In the genomic region with DNA sequence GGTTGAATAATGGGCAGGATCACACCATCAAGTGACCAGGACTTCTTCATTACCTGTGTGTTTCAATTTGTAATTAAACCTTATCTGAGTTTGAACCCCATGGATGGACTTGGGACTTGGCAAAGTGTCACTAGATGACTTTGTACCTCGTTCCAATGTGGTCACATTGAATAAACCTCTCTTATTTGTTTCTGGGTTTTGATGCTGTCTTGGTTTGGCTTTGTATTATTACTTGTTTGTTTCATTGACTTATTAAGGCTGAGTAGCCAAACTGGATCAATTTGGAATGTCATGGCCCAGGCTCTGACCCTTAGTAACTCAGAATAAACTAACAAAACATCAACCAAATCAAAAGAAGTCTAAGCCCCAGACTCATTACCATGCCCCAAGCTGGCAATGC, we compare ENCODE assay signal across 46 mouse cellular contexts. TPM values are rescaled to one million over a fixed set of nuclear protein-coding genes. Genes with fewer than 3 reads are reported as not detected.
"Had no signal": no experiment of that assay in that cellular context is flagged by ENCODE, and none has a peak within 500 bp of the region (broad histone marks: within the 10 kb centered on the region; RNA-seq: fewer than 3 reads in every experiment).

No protein-coding gene starts in this region.

- H3K4me2 ChIP-seq: limb, embryonic 12.5 days; limb, embryonic 13.5 days; limb, embryonic 15.5 days; liver, embryonic 11.5 days; liver, embryonic 13.5 days; liver, embryonic 15.5 days; lung, embryonic 14.5 days; lung, embryonic 15.5 days; midbrain, embryonic 11.5 days; midbrain, embryonic 12.5 days; midbrain, embryonic 13.5 days; midbrain, embryonic 15.5 days had no signal

- H3K4me3 ChIP-seq: left cerebral cortex, adult 2 months; limb, embryonic 10.5 days; limb, embryonic 12.5 days; limb, embryonic 13.5 days; limb, embryonic 15.5 days; liver, embryonic 13.5 days; liver, embryonic 15.5 days; lung, embryonic 15.5 days; megakaryocyte, embryonic 14.5 days; midbrain, embryonic 10.5 days; midbrain, embryonic 12.5 days; midbrain, embryonic 13.5 days; midbrain, embryonic 15.5 days; myocyte had no signal

- H3K27me3 ChIP-seq: limb, embryonic 12.5 days; limb, embryonic 13.5 days; limb, embryonic 15.5 days; liver, embryonic 13.5 days; liver, embryonic 15.5 days; lung, embryonic 15.5 days; midbrain, embryonic 12.5 days; midbrain, embryonic 13.5 days; midbrain, embryonic 15.5 days had no signal

- DNase-seq: left cerebral cortex, postnatal 4 days; liver; liver, embryonic 13.5 days; liver, postnatal 0 days; lung, adult 18-20 months; lung, adult 2 months; lung, embryonic 14.5 days; lung, postnatal 10 days; lung, postnatal 14 days; lung, postnatal 36 days; lung, postnatal 4 days; midbrain, embryonic 14.5 days had no signal

- H3K36me3 ChIP-seq: limb, embryonic 10.5 days; limb, embryonic 12.5 days; limb, embryonic 13.5 days; limb, embryonic 15.5 days; liver, embryonic 13.5 days; liver, embryonic 15.5 days; lung, embryonic 15.5 days; midbrain, embryonic 10.5 days; midbrain, embryonic 12.5 days; midbrain, embryonic 13.5 days; midbrain, embryonic 15.5 days had no signal

- H3K27ac ChIP-seq: left cerebral cortex, adult 2 months; limb, embryonic 10.5 days; limb, embryonic 12.5 days; limb, embryonic 13.5 days; limb, embryonic 15.5 days; liver, embryonic 13.5 days; liver, embryonic 14.5 days; liver, embryonic 15.5 days; lung, embryonic 15.5 days; macrophage; midbrain, embryonic 10.5 days; midbrain, embryonic 12.5 days; midbrain, embryonic 13.5 days; midbrain, embryonic 15.5 days had no signal

- H3K4me1 ChIP-seq: limb, embryonic 10.5 days; limb, embryonic 12.5 days; limb, embryonic 13.5 days; limb, embryonic 15.5 days; liver, embryonic 13.5 days; liver, embryonic 15.5 days; lung, embryonic 15.5 days; megakaryocyte, embryonic 14.5 days; midbrain, embryonic 10.5 days; midbrain, embryonic 12.5 days; midbrain, embryonic 13.5 days; midbrain, embryonic 15.5 days had no signal

- H3K9ac ChIP-seq: limb, embryonic 12.5 days; limb, embryonic 13.5 days; limb, embryonic 15.5 days; liver, embryonic 13.5 days; liver, embryonic 14.5 days; liver, embryonic 15.5 days; liver, postnatal 0 days; lung, embryonic 14.5 days; lung, embryonic 15.5 days; midbrain, embryonic 12.5 days; midbrain, embryonic 13.5 days; midbrain, embryonic 15.5 days had no signal

- ATAC-seq: liver, postnatal 0 days; lung, postnatal 0 days; midbrain, embryonic 13.5 days; midbrain, embryonic 15.5 days; midbrain, embryonic 16.5 days had no signal

- H3K9me3 ChIP-seq: limb, embryonic 10.5 days; limb, embryonic 12.5 days; limb, embryonic 13.5 days; limb, embryonic 15.5 days; liver, embryonic 13.5 days; liver, embryonic 15.5 days; lung, embryonic 15.5 days; megakaryocyte, embryonic 14.5 days; midbrain, embryonic 10.5 days; midbrain, embryonic 12.5 days; midbrain, embryonic 13.5 days; midbrain, embryonic 15.5 days had no signal

RNA-seq across cellular contexts. Expression of a gene that starts 23.3 kb away (rescaled TPM):
- total RNA-seq: left cerebral cortex, adult 2 months; left cerebral cortex, adult 8-10 months; left cerebral cortex, postnatal 10 days; left cerebral cortex, postnatal 14 days; left cerebral cortex, postnatal 25 days; left cerebral cortex, postnatal 36 days; left cerebral cortex, postnatal 4 days; megakaryocyte progenitor cell, adult 5-6 weeks; megakaryocyte, adult 5-6 weeks; megakaryocyte-erythroid progenitor cell, adult 5-6 weeks; midbrain, postnatal 0 days; monocyte, adult 5-6 weeks had no signal
- polyA plus RNA-seq: limb, embryonic 10.5 days; limb, embryonic 11.5 days; limb, embryonic 12.5 days; limb, embryonic 14.5 days; limb, embryonic 15.5 days; lung, adult 2 months; lung, embryonic 14.5 days; macrophage; midbrain, embryonic 10.5 days; midbrain, embryonic 11.5 days; midbrain, embryonic 12.5 days; midbrain, embryonic 13.5 days; midbrain, embryonic 14.5 days; midbrain, embryonic 16.5 days; midbrain, postnatal 0 days; myocyte; neural tube, embryonic 11.5 days had no signal

RNA-seq across cellular contexts. Expression of a gene that starts 47.6 kb away (rescaled TPM):
- total RNA-seq: left cerebral cortex, adult 2 months; left cerebral cortex, adult 8-10 months; left cerebral cortex, postnatal 10 days; left cerebral cortex, postnatal 14 days; left cerebral cortex, postnatal 25 days; left cerebral cortex, postnatal 36 days; left cerebral cortex, postnatal 4 days; megakaryocyte progenitor cell, adult 5-6 weeks; megakaryocyte, adult 5-6 weeks; megakaryocyte-erythroid progenitor cell, adult 5-6 weeks; midbrain, postnatal 0 days; monocyte, adult 5-6 weeks had no signal
- polyA plus RNA-seq: limb, embryonic 10.5 days; limb, embryonic 11.5 days; limb, embryonic 12.5 days; limb, embryonic 13.5 days; limb, embryonic 14.5 days; limb, embryonic 15.5 days; liver, embryonic 11.5 days; liver, embryonic 13.5 days; liver, embryonic 14.5 days; liver, embryonic 15.5 days; liver, embryonic 16.5 days; liver, postnatal 0 days; lung, adult 2 months; lung, embryonic 14.5 days; lung, embryonic 15.5 days; lung, embryonic 16.5 days; lung, postnatal 0 days; macrophage; midbrain, embryonic 10.5 days; midbrain, embryonic 11.5 days; midbrain, embryonic 12.5 days; midbrain, embryonic 13.5 days; midbrain, embryonic 14.5 days; midbrain, embryonic 15.5 days; midbrain, embryonic 16.5 days; midbrain, postnatal 0 days; myocyte; neural tube, embryonic 11.5 days had no signal
